Mouse (Mus musculus) NIH3T3 (cell line): ENCODE data around the gene Slc25a21.
"Not testable (repeated sequence)": the region's sequence is repeated elsewhere in the genome, so short reads cannot be mapped to it uniquely, and the experiment has no call there.

Experiments
- DNase-seq: peaks from one replicate; pipeline ENCODE4 v3.0.0-alpha.2; 2012; ENCODE audit warnings: low read depth

Gene Slc25a21

DNA sequence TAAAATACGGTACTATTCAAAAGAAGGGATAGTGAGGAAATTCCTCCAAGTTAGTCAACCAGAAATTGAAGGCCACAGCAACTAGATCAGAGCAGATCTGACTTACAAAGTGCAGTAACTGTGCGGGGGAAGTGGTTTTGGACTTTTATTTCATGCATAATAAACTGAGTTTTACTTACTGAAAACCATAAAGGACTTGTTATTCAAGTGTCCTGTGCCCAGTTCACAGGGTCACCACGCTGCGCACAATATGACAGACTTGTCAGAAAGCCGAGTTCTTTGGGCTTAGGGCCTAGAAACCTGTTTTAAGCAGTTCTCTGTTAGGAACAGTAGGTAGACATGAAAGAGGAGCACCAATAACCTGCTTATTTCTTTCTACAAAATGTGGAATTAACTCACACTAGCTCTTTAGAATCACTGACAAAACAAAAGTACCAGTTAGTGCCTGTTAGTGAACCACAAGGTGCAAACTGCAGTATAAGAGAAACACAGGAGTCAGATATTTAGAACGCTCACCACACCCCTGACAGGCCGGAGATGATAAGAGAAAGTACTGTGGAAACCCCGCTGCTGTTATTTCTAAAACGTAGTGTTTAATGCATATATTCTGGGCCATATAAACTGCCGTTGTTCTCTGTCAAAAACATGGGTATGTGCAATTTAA, at the start of gene Slc25a21:
TSS of gene Slc25a21 (minus strand) at position 110 of the 664 bp plus-strand sequence.
- no peak for DNase-seq

DNA sequence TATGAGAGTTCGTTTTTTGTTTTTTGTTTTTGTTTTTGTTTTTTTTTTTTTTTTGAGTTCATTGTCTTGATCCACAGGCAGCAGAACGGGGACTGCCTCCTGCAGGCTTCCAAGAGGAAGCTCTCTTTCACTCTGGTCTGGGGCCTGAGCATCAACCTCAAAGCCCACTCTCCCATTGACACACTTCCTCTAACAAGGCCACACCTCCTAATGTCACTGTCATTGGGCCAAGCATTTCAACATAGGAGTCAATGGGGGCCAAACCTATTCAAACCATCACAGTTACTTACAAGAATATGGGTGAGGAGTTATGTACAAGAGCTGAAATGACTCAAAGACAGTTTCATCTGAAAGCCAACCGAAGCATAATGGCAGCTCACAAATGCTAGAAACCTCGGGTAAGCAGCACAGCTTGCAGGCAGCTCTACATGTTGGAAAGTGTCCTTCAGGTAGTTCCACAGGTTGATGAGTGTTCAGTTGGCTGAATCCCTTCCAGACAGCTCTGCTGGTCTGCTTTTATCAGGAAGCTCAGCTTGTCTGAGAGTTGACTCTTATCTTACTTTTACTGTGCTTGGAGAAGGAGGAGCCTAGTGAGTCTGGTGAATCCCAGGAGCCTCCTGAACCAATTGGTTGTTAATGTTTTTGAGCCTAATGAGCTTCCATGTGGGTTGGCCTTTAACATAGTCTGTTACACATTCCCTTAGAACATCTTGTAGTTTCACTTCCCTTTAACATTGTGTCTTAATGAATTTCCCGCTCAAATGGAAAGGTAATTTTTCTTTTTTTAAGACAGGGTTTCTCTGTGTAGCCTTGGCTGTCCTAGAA, 46.6 kb upstream of the Slc25a21 start:
- DNase-seq = no peak

DNA sequence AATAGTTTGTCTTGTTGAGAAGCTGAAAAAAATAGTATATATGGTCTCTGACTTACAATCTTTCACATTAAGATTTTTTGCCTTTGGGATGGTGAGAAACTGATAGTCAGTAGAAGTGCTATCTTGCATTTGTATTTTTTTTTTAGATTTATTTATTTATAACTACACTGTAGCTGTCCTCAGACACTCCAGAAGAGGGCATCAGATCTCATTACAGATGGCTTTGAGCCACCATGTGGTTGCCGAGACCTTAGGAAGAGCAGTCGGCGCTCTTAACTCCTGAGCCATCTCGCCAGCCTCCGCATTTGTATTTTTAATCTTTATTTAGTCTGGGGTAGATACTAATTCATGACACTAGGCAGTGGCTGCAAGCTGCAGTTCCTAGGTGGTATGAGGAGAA, 36.1 kb upstream of the Slc25a21 start:
- DNase-seq = no peak

DNA sequence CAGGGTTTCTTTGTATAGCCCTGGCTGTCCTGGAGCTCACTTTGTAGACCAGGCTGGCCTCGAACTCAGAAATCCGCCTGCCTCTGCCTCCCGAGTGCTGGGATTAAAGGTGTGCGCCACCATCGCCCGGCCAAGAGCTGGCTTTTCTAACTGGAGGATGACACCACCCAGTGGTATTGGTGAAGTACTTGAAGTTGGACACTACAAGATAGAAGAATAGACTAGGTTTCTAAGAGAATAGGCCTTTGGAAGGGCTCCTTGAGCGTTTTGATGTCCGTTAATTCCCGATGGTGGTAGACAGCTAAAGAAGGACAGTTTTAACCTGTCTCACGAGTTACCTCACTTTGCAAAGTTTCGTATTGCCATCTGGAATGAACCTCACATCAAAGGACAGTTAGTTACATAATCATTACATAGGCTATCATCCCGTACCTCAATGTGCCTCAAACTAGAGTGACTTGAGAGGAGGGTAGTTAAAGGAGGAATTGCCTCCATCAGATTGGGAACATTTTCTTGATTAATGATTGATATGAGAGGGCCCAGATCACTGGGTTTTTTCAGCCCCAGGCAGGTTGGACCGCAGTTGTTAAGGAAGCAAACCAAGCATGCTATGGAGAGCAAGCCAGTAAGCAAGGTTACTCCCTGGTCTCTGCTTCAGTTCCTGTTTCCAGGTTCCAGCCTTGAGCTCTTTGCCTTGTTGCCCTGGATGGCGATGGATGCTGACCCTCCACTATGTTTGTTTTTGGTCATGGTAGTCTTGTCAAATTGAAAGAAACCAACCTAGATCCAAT, 34.0 kb upstream of the Slc25a21 start:
- peak; percentile 62 for DNase-seq

DNA sequence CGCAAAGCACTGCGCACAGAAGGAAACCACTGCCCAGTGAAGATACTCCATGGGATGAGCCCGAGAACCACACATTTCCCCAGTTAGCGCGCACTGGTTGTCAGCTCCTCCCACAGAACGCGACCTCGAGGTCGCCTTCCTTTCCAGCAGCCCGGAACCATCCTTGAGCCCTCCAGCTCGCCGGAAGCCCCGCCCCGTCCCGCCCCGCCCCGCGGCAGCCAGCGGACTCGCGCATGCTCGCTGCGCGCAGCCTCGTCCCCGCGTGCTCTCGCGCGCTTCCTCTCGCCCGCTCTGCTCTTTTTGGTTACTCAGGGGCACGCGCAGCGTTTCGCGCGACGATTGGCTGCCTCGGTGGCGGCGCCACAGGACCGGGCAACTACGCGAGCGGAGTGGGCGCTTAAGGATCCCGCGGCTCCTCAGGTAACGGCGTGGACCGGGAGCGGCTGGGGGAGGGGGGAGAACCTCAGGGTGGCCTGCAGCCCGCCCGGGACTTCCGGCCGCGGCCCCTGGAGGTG, 33.0 kb upstream of the Slc25a21 start, which contains the start of the genes Prps1l3 and Mipol1:
TSS of gene Prps1l3 (plus strand) at position 221 of the 515 bp plus-strand sequence.
TSS of gene Mipol1 (plus strand) at position 236 of the 515 bp plus-strand sequence.
- DNase-seq = peak; percentile 98

- DNase-seq = no peak
These were observed 32.4 kb upstream of the Slc25a21 start for GRCm38 (mm10) chr12:57229703-57230102.

- no peak for DNase-seq
These were observed 30.5 kb upstream of the Slc25a21 start for GRCm38 (mm10) chr12:57227776-57228175.

GRCm38 (mm10) chr12:57226411-57226810, 29.1 kb upstream of the Slc25a21 start:
- DNase-seq = no peak

DNA sequence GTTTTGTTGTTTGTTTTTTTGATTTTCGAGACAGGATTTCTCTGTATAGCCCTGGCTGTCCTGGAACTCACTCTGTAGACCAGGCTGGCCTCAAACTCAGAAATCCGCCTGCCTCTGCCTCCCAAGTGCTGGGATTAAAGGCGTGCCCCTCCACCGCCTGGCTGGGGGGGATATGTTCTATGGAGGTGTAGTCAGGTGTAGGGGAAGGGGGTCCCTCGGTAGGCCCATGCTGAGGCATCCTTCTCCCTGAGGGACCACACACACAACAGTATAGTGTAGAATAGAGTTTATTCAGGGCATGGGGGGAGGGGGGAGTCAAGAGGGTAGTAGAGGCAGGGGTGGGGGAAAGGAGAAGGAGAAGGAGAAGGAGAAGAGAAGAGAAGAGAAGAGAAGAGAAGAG, 15.2 kb upstream of the Slc25a21 start:
- not testable (repeated sequence) for DNase-seq

GRCm38 (mm10) chr12:57211353-57212311, 14.4 kb upstream of the Slc25a21 start:
- DNase-seq = no peak

- no peak for DNase-seq
These were observed 7.1 kb upstream of the Slc25a21 start for GRCm38 (mm10) chr12:57204276-57204851.

DNA sequence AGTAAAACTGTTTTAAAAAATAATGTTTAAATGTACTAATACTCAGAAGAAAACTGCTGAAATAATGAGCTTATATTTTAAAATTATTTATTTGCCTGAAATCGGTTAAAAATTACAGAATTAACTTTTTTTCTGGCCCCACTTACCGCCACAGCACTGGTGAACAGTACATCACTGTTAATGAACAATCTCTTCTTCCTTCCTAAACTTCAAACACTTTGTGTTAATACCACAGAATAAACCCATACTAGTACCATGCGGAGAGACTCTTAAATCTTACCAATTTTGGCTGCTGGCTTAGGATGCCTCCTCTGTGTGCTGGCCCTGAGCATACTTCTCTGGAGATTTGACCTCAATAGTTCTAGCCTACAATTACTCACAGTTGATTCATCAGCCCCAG, 4.6 kb upstream of the Slc25a21 start:
- DNase-seq = no peak

- DNase-seq = no peak
These were observed 2.2 kb upstream of the Slc25a21 start for GRCm38 (mm10) chr12:57199427-57199826.

DNA sequence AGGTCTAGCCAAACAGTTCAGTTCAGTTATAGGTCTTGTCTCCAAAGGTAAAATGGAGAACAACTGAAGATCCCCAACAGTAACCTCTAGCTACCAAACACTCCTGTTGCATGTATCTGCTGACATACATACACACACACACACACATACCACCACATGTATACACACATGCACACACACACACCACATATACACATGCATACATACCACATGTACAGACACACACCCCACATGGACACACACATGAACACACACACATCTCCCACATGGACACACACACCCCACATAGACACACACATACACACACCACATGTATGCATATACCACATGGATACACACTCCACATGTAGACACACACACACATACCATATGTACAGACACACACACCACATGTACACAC, 997 bp upstream of the Slc25a21 start:
- DNase-seq = no peak

DNA sequence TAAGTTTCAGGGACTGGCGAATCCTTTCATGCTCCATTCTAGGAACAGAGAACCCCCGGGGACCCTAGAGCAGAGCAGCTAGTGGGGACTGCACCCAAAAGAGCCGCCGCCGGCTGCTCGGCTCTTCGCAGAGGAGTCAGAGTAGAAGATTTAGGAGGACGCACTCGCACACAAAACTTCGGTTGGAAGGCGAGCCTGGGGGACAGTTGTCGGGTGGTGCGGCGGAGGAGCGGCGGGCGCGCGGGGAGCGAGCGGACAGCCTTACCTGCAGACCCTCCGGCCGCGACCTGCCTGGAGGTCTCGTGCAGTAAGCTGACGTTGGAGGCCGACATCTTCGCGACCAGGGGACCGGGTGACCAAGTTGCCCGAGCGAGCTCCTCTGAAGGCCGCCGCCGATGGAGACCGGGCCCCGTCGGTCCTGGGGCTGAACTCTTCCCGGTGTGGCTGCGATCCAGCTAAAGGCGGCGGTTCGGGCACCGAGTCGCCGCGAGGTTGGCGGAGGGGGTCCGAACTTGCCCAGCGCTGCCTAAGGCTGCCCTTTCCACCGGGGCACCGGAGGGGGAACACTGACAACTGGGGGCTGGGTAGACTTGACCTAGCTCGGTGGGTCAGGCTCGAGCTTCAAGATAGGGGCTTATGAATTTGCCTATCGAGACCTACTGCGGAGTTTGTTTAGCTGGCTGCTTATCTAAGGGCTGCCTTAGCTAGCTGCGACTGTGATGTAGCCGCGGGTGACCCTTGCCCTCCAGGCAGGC, 487 bp downstream of the Slc25a21 start:
- DNase-seq = no peak

GRCm38 (mm10) chr12:57196286-57196607, 1.0 kb downstream of the Slc25a21 start:
- no peak for DNase-seq

GRCm38 (mm10) chr12:57194609-57195008, 2.7 kb downstream of the Slc25a21 start:
- DNase-seq = no peak

- DNase-seq = no peak
These were observed 10.2 kb downstream of the Slc25a21 start for GRCm38 (mm10) chr12:57187032-57187431.

GRCm38 (mm10) chr12:57186126-57186525, 11.1 kb downstream of the Slc25a21 start:
- DNase-seq = no peak

GRCm38 (mm10) chr12:57185475-57185874, 11.8 kb downstream of the Slc25a21 start:
- DNase-seq = peak; percentile 47
